Mouse (Mus musculus) kidney, postnatal 0 days (tissue): ENCODE results near the gene Osbp. TPM values are rescaled to one million over a fixed set of nuclear protein-coding genes. Genes with fewer than 3 reads are reported as not detected.

ENCODE experiments used
- ATAC-seq: fragments of 200-750 bp; cut with Nextera tagmentation; replicated peaks from 2 replicates; pipeline ENCODE4 v1.8.0; 2017; ENCODE audit warnings: low read depth, moderate number of reproducible peaks, moderate TSS enrichment, moderate library complexity; ENCODE audit not compliant: low FRiP score
- DNase-seq: peaks from one replicate; pipeline ENCODE4 v3.0.0-alpha.2; 2016; ENCODE audit warnings: low spot score
- H3K27ac ChIP-seq: fragments of 300-500 bp; sonication (generic); 2 replicates; pipeline ENCODE4 v1.5.1; 2014; ENCODE audit warnings: mild to moderate bottlenecking
- H3K27me3 ChIP-seq: fragments of 300-500 bp; sonication (generic); 2 replicates; pipeline ENCODE4 v1.6.1; 2014; ENCODE audit warnings: low read length, mixed read lengths; ENCODE audit not compliant: insufficient read depth
- H3K36me3 ChIP-seq: fragments of 300-500 bp; sonication (generic); 2 replicates; pipeline ENCODE4 v1.6.1; 2014; ENCODE audit warnings: low read length, mixed read lengths; ENCODE audit not compliant: insufficient read depth
- H3K4me1 ChIP-seq: fragments of 300-500 bp; sonication (generic); replicated peaks from 2 replicates; pipeline ENCODE4 v1.6.1; 2014; ENCODE audit warnings: antibody characterized with exemption, low read length, mixed read lengths; ENCODE audit not compliant: insufficient read depth
- H3K4me2 ChIP-seq: fragments of 300-500 bp; sonication (generic); 2 replicates; pipeline ENCODE4 v1.6.1; 2014; ENCODE audit warnings: mild to moderate bottlenecking, low read length, moderate library complexity, mixed read lengths
- H3K4me3 ChIP-seq: fragments of 300-500 bp; sonication (generic); replicated peaks from 2 replicates; pipeline ENCODE4 v1.5.1; 2014; ENCODE audit warnings: low read depth, low read length
- H3K9ac ChIP-seq: fragments of 300-500 bp; sonication (generic); 2 replicates; pipeline ENCODE4 v1.6.1; 2014; ENCODE audit warnings: low read depth, low read length
- H3K9me3 ChIP-seq: fragments of 300-500 bp; sonication (generic); replicated peaks from 2 replicates; pipeline ENCODE4 v1.6.1; 2016; ENCODE audit warnings: low read length, inconsistent platforms, mixed read lengths
- CTCF ChIP-seq: IDR thresholded peaks from 2 replicates; pipeline ENCODE4 v1.5.1; 2016; ENCODE audit warnings: antibody characterized with exemption, low read depth, mild to moderate bottlenecking, moderate library complexity
- WGBS: fragments of 180-500 bp; shearing (Covaris S2); extraction: QIAGEN DNeasy Blood & Tissue Kit; methylation state at CpG from one replicate; pipeline ENCODE4 v1.1.7; 2014; 5-methylcytosine and 5-hydroxymethylcytosine counted together
- polyA plus RNA-seq: library from polyadenylated mRNA; unstranded; fragments of >200 nt; fragmentation: Nextera tagmentation; extraction: Ambion mirVana; gene quantifications from 2 replicates; pipeline ENCODE4 v1.2.1, GENCODE M21; 2015

Osbp gene
- polyA plus RNA-seq, 1 experiment from 2014 or later, result 6.1 TPM

DNA sequence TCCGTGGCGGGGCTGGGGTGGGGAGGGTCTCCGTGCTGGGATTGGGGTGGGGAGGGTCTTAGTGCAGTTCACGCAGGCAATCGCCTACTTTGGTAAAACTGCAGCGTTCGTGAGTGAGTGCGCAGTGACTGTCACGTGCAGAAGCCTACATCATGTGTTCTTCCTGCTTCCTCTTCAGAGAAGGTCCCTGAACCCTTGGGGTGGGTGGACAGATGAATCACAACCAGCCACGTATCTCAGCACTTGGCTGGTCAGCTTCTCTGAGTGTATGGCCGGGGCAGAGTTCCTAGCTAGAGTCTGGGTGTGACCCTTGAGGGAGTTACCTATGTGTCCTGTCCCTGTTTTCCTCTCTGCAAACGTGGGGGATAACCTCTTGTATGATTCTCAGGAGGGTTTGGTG is 47.5 kb downstream of the Osbp start:
- DNase-seq (peak; percentile 71), ATAC-seq (no peak)
- no peaks in the 10 kb centered on the region for H3K9me3 ChIP-seq
- peak overlapping the region; percentile 76 for H3K4me2 ChIP-seq
- no peak overlapping the region for H3K27ac ChIP-seq
- peak overlapping the region; percentile 24; the same call in 1 of the 2 replicates for H3K9ac ChIP-seq
- no peaks in the 10 kb centered on the region for H3K4me1 ChIP-seq
- 0% methylated on average over 12 of the region's 12 CpGs for WGBS
- no peak for TF ChIP-seq CTCF
- H3K4me3 ChIP-seq, result peak overlapping the region; percentile 56
- no peaks in the 10 kb centered on the region for H3K36me3 ChIP-seq
- no peaks in the 10 kb centered on the region for H3K27me3 ChIP-seq

DNA sequence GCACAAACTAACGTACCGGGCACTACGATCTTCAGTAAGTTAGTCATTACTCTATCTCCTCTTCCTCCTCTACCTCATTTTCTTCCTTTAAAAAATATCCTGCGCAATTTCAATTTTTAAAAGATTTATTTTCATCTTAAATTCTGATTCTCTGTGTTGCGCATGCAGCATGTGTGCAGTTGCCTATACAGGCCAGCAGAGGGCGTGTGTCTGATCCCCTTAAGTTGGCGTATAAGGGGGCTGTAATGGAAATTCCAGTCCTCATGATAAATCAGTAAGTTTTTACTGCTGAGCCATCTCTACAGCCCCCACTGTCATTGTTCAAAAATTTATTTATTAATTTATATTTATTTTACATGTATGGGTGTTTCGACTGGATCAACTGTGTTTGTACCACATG is 50.0 kb downstream of the Osbp start:
- Histone ChIP-seq H3K27me3 (no peaks in the 10 kb centered on the region), H3K9me3 (no peaks in the 10 kb centered on the region), H3K36me3 (no peaks in the 10 kb centered on the region), H3K4me2 (no peak overlapping the region), H3K9ac (no peak overlapping the region), H3K4me1 (no peaks in the 10 kb centered on the region), H3K4me3 (no peak overlapping the region), H3K27ac (no peak overlapping the region)
- ATAC-seq, result no peak
- no peak for DNase-seq
- 73% methylated on average over 8 of the region's 8 CpGs for WGBS
- TF ChIP-seq CTCF, result peak; percentile 60

DNA sequence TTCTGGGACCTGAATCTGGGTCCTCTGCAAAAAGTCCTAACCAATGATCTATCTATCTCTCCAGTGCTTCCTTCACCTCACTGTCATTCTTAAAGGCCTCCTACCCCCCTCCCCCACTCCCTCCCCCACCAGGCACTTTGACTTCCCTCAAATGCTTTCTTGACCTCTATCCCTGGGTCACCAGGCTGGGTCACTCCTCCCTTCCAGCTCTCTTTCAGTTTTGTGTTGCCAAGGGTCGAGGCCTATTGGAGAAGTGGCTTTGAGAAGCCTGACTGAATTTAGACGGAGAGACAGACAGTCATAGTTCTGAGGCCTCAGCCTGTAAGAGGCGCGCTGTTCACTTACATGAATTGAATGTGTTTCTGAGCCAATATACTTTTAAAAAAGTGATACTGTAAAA is 50.5 kb downstream of the Osbp start:
- no peaks in the 10 kb centered on the region for H3K9me3 ChIP-seq
- ATAC-seq, result no peak
- H3K4me2 ChIP-seq, result no peak overlapping the region
- 65% methylated on average over 4 of the region's 4 CpGs for WGBS
- H3K36me3 ChIP-seq, result no peaks in the 10 kb centered on the region
- H3K4me3 ChIP-seq, result no peak overlapping the region
- TF ChIP-seq CTCF, result no peak
- DNase-seq, result no peak
- no peaks in the 10 kb centered on the region for H3K4me1 ChIP-seq
- no peak overlapping the region for H3K9ac ChIP-seq
- no peak overlapping the region for H3K27ac ChIP-seq
- H3K27me3 ChIP-seq, result no peaks in the 10 kb centered on the region

DNA sequence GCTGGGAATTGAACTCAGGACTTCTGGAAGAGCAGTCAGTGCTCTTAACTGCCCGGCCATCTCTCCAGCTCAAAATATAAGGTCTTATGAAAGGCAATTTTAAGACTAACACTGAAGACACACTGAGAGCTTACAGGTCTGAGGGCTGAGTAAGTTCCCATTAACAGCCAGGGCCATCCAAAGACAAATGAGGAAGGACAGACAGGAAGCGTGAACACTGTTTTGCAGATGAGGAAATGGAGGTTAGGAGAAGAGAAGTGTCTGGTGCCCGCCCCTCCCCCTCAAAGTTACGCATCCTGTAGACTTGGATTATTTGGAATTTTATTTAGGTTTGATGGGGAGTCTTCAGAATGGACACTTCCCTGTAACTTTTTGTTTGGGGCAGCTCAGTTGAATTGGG is 58.4 kb downstream of the Osbp start:
- Histone ChIP-seq H3K4me3 (no peak overlapping the region), H3K9me3 (no peaks in the 10 kb centered on the region), H3K4me2 (no peak overlapping the region), H3K27ac (no peak overlapping the region), H3K27me3 (no peaks in the 10 kb centered on the region), H3K9ac (no peak overlapping the region), H3K36me3 (no peaks in the 10 kb centered on the region), H3K4me1 (no peaks in the 10 kb centered on the region)
- DNase-seq, result no peak
- 80% methylated on average over 4 of the region's 4 CpGs for WGBS
- TF ChIP-seq CTCF, result no peak
- no peak for ATAC-seq

DNA sequence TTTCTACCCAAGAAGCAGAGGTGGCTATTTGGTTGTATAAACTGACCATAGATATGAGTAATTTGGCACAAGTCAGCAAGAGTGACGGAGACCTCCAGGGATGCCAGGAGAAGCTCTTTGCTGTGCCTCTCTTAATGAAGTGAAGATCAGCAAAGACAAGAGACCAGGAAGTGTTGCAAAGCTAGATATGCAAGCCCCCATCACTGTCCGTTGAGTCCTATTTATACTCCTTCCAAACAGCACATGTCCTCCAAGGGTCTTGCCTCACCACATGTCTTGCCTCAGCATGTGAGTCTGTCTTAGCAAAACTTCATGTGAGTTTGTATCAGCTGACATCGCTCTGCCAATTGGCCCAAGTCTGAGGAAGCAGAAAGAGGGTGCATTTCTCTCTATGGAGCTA is 59.6 kb downstream of the Osbp start:
- Histone ChIP-seq H3K4me2 (no peak overlapping the region), H3K36me3 (no peaks in the 10 kb centered on the region), H3K4me1 (no peaks in the 10 kb centered on the region), H3K27me3 (no peaks in the 10 kb centered on the region), H3K9me3 (no peaks in the 10 kb centered on the region), H3K4me3 (no peak overlapping the region), H3K9ac (no peak overlapping the region), H3K27ac (no peak overlapping the region)
- DNase-seq, result no peak
- no peak for TF ChIP-seq CTCF
- WGBS, result 92% methylated on average over 3 of the region's 3 CpGs
- ATAC-seq, result no peak

DNA sequence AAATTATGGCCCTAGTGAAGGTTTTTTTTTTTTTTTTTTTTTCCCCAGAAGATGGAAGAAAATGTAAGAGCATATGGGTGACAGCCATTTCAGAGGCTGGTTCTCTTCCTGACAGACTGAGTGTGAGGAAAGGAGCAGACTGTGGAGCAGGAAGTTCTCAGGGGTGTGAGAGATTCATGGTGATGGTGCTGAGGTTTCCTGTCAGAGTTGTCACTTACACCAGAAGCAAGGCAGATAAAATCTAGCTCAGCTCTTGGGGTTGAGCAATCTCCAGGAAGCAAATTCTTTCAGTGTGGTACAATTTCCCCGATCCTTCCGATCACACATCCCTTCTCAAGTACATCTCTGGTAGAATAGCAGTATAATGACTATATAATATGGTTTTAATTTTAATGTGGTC is 60.9 kb downstream of the Osbp start:
- 75% methylated on average over 2 of the region's 2 CpGs for WGBS
- Histone ChIP-seq H3K36me3 (no peaks in the 10 kb centered on the region), H3K4me3 (no peak overlapping the region), H3K4me1 (no peaks in the 10 kb centered on the region), H3K4me2 (no peak overlapping the region), H3K9ac (no peak overlapping the region), H3K27ac (no peak overlapping the region), H3K27me3 (no peaks in the 10 kb centered on the region), H3K9me3 (no peaks in the 10 kb centered on the region)
- ATAC-seq (no peak), DNase-seq (no peak)
- no peak for TF ChIP-seq CTCF

DNA sequence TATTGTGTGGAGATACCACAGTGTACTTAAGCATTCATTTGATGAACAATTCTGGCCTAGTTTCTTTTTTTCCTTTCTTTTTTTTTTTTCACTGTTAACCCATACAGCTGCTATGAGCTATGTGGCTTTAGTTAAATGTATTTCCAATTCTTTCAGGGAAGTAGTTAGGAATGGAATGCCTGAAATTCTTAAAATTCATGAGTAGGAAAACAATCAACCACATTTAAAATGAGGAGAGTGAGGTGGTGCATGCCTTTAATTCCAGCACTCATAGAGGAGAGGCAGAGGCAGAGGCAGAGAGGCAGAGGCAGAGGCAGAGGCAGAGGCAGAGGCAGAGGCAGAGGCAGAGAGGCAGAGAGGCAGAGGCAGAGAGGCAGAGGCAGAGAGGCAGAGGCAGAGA is 72.0 kb downstream of the Osbp start:
- TF ChIP-seq CTCF, result no peak
- peak; percentile 10 for DNase-seq
- Histone ChIP-seq H3K4me1 (no peaks in the 10 kb centered on the region), H3K36me3 (no peaks in the 10 kb centered on the region), H3K9ac (no peak overlapping the region), H3K27ac (no peak overlapping the region), H3K4me2 (no peak overlapping the region), H3K4me3 (no peak overlapping the region), H3K27me3 (no peaks in the 10 kb centered on the region), H3K9me3 (no peaks in the 10 kb centered on the region)
- ATAC-seq, result no peak
